Mouse (Mus musculus): Measurements from ENCODE around the gene Phf19. TPM values are rescaled to one million over a fixed set of nuclear protein-coding genes. Genes with fewer than 3 reads are reported as not detected.

Gene Phf19
- polyA plus RNA-seq (2014; fragmentation: Nextera tagmentation; extraction: Ambion mirVana): 0.28 and 0.32 TPM in 2 replicates

GRCm38 (mm10) chr2:34913218-34914068 lies at the start of gene Phf19:
TSS of gene Phf19 (minus strand) at chr2:34914026.
- Histone ChIP-seq H3K4me1 (ENCODE audit: control insufficient read depth, insufficient read depth, low read length) (peaks cover 6% of the 10 kb centered on the region), H3K36me3 (ENCODE audit: control insufficient read depth, insufficient read depth, low read length) (no peaks in the 10 kb centered on the region), H3K27ac (replicated peaks; ENCODE audit: low read depth, low read length) (no peak within 1 kb of the TSS), H3K27me3 (ENCODE audit: control insufficient read depth, insufficient read depth, low read length) (peaks cover 48% of the 10 kb centered on the region), H3K4me2 (ENCODE audit: low read depth, severe bottlenecking) (peak within 1 kb of the TSS; percentile 89), H3K9me3 (ENCODE audit: control insufficient read depth, low read length) (no peaks in the 10 kb centered on the region), H3K4me3 (ENCODE audit: low read depth, low read length) (peak within 1 kb of the TSS; percentile 46), H3K9ac (ENCODE audit: low read length) (peak within 1 kb of the TSS; percentile 34)
- under 1% methylated on average over 62 of the region's 64 CpGs for WGBS
- ATAC-seq (ENCODE audit: insufficient number of reproducible peaks, low FRiP score, low TSS enrichment, low read depth) (no peak), DNase-seq (ENCODE audit: low spot score) (no peak)

GRCm38 (mm10) chr2:34963371-34963956 lies 49.6 kb upstream of the Phf19 start:
- Histone ChIP-seq H3K36me3 (ENCODE audit: control insufficient read depth, insufficient read depth, low read length) (no peaks in the 10 kb centered on the region), H3K4me2 (ENCODE audit: low read depth, severe bottlenecking) (no peak overlapping the region), H3K4me3 (ENCODE audit: low read depth, low read length) (no peak overlapping the region), H3K9ac (ENCODE audit: low read length) (no peak overlapping the region), H3K27me3 (ENCODE audit: control insufficient read depth, insufficient read depth, low read length) (0 out of 2 replicates have a peak, but pooled peaks cover 2% of the 10 kb centered on the region), H3K9me3 (ENCODE audit: control insufficient read depth, low read length) (no peaks in the 10 kb centered on the region), H3K4me1 (ENCODE audit: control insufficient read depth, insufficient read depth, low read length) (0 out of 2 replicates have a peak, but pooled peaks cover 3% of the 10 kb centered on the region), H3K27ac (replicated peaks; ENCODE audit: low read depth, low read length) (no peak overlapping the region)
- ATAC-seq (ENCODE audit: insufficient number of reproducible peaks, low FRiP score, low TSS enrichment, low read depth) (no peak), DNase-seq (ENCODE audit: low spot score) (no peak)
- 80% methylated on average over 13 of the region's 13 CpGs for WGBS

GRCm38 (mm10) chr2:34962893-34963292 lies 49.1 kb upstream of the Phf19 start:
- Histone ChIP-seq H3K9me3 (ENCODE audit: control insufficient read depth, low read length) (no peaks in the 10 kb centered on the region), H3K9ac (ENCODE audit: low read length) (no peak overlapping the region), H3K4me3 (ENCODE audit: low read depth, low read length) (no peak overlapping the region), H3K27me3 (ENCODE audit: control insufficient read depth, insufficient read depth, low read length) (0 out of 2 replicates have a peak, but pooled peaks cover 2% of the 10 kb centered on the region), H3K4me1 (ENCODE audit: control insufficient read depth, insufficient read depth, low read length) (0 out of 2 replicates have a peak, but pooled peaks cover 3% of the 10 kb centered on the region), H3K27ac (replicated peaks; ENCODE audit: low read depth, low read length) (no peak overlapping the region), H3K36me3 (ENCODE audit: control insufficient read depth, insufficient read depth, low read length) (no peaks in the 10 kb centered on the region), H3K4me2 (ENCODE audit: low read depth, severe bottlenecking) (no peak overlapping the region)
- ATAC-seq (ENCODE audit: insufficient number of reproducible peaks, low FRiP score, low TSS enrichment, low read depth) (no peak), DNase-seq (ENCODE audit: low spot score) (no peak)
- WGBS: 87% methylated on average over 9 of the region's 9 CpGs

GRCm38 (mm10) chr2:34962211-34962610 lies 48.4 kb upstream of the Phf19 start:
- no peaks in the 10 kb centered on the region for H3K9me3 ChIP-seq (ENCODE audit: control insufficient read depth, low read length)
- no peak for ATAC-seq (ENCODE audit: insufficient number of reproducible peaks, low FRiP score, low TSS enrichment, low read depth)
- no peak overlapping the region for H3K9ac ChIP-seq (ENCODE audit: low read length)
- H3K4me3 ChIP-seq (ENCODE audit: low read depth, low read length): no peak overlapping the region
- no peaks in the 10 kb centered on the region for H3K36me3 ChIP-seq (ENCODE audit: control insufficient read depth, insufficient read depth, low read length)
- H3K27ac ChIP-seq (replicated peaks; ENCODE audit: low read depth, low read length): no peak overlapping the region
- 0 out of 2 replicates have a peak, but pooled peaks cover 2% of the 10 kb centered on the region for H3K27me3 ChIP-seq (ENCODE audit: control insufficient read depth, insufficient read depth, low read length)
- DNase-seq (ENCODE audit: low spot score): no peak
- 89% methylated on average over 2 of the region's 2 CpGs for WGBS
- no peak overlapping the region for H3K4me2 ChIP-seq (ENCODE audit: low read depth, severe bottlenecking)
- H3K4me1 ChIP-seq (ENCODE audit: control insufficient read depth, insufficient read depth, low read length): 0 out of 2 replicates have a peak, but pooled peaks cover 3% of the 10 kb centered on the region

- Histone ChIP-seq H3K27me3 (ENCODE audit: control insufficient read depth, insufficient read depth, low read length) (0 out of 2 replicates have a peak, but pooled peaks cover 2% of the 10 kb centered on the region), H3K4me3 (ENCODE audit: low read depth, low read length) (no peak within 1 kb of the TSS), H3K4me1 (ENCODE audit: control insufficient read depth, insufficient read depth, low read length) (0 out of 2 replicates have a peak, but pooled peaks cover 3% of the 10 kb centered on the region), H3K9ac (ENCODE audit: low read length) (0 out of 2 replicates have a peak within 1 kb of the TSS, but pooled peaks have one; percentile 3), H3K4me2 (ENCODE audit: low read depth, severe bottlenecking) (peak within 1 kb of the TSS; percentile 34; the same call in 1 of the 2 replicates), H3K36me3 (ENCODE audit: control insufficient read depth, insufficient read depth, low read length) (no peaks in the 10 kb centered on the region), H3K27ac (replicated peaks; ENCODE audit: low read depth, low read length) (no peak within 1 kb of the TSS), H3K9me3 (ENCODE audit: control insufficient read depth, low read length) (no peaks in the 10 kb centered on the region)
- 18% methylated on average over 20 of the region's 20 CpGs for WGBS
- ATAC-seq (ENCODE audit: insufficient number of reproducible peaks, low FRiP score, low TSS enrichment, low read depth) (0 out of 2 replicates have a peak, but pooled peaks have one; percentile 31), DNase-seq (ENCODE audit: low spot score) (peak; percentile 40)
Measured at GRCm38 (mm10) chr2:34961481-34962036, 47.7 kb upstream of the Phf19 start, which contains the start of gene Traf1. TSS of gene Traf1 (minus strand) at chr2:34961772.

GRCm38 (mm10) chr2:34960966-34961365 lies 47.1 kb upstream of the Phf19 start:
- Histone ChIP-seq H3K4me1 (ENCODE audit: control insufficient read depth, insufficient read depth, low read length) (0 out of 2 replicates have a peak, but pooled peaks cover 3% of the 10 kb centered on the region), H3K9ac (ENCODE audit: low read length) (no peak overlapping the region), H3K4me2 (ENCODE audit: low read depth, severe bottlenecking) (peak overlapping the region; percentile 34; the same call in 1 of the 2 replicates), H3K4me3 (ENCODE audit: low read depth, low read length) (no peak overlapping the region), H3K27ac (replicated peaks; ENCODE audit: low read depth, low read length) (no peak overlapping the region), H3K36me3 (ENCODE audit: control insufficient read depth, insufficient read depth, low read length) (no peaks in the 10 kb centered on the region), H3K27me3 (ENCODE audit: control insufficient read depth, insufficient read depth, low read length) (0 out of 2 replicates have a peak, but pooled peaks cover 2% of the 10 kb centered on the region), H3K9me3 (ENCODE audit: control insufficient read depth, low read length) (no peaks in the 10 kb centered on the region)
- ATAC-seq (ENCODE audit: insufficient number of reproducible peaks, low FRiP score, low TSS enrichment, low read depth) (no peak), DNase-seq (ENCODE audit: low spot score) (no peak)
- WGBS: 67% methylated on average over 6 of the region's 6 CpGs

GRCm38 (mm10) chr2:34960466-34960865 lies 46.6 kb upstream of the Phf19 start:
- Histone ChIP-seq H3K27me3 (ENCODE audit: control insufficient read depth, insufficient read depth, low read length) (0 out of 2 replicates have a peak, but pooled peaks cover 2% of the 10 kb centered on the region), H3K27ac (replicated peaks; ENCODE audit: low read depth, low read length) (no peak overlapping the region), H3K4me2 (ENCODE audit: low read depth, severe bottlenecking) (no peak overlapping the region), H3K36me3 (ENCODE audit: control insufficient read depth, insufficient read depth, low read length) (no peaks in the 10 kb centered on the region), H3K4me3 (ENCODE audit: low read depth, low read length) (no peak overlapping the region), H3K4me1 (ENCODE audit: control insufficient read depth, insufficient read depth, low read length) (0 out of 2 replicates have a peak, but pooled peaks cover under 1% of the 10 kb centered on the region), H3K9ac (ENCODE audit: low read length) (no peak overlapping the region), H3K9me3 (ENCODE audit: control insufficient read depth, low read length) (no peaks in the 10 kb centered on the region)
- DNase-seq (ENCODE audit: low spot score): no peak
- ATAC-seq (ENCODE audit: insufficient number of reproducible peaks, low FRiP score, low TSS enrichment, low read depth): no peak
- 77% methylated on average over 4 of the region's 5 CpGs for WGBS

- H3K9me3 ChIP-seq (ENCODE audit: control insufficient read depth, low read length): no peaks in the 10 kb centered on the region
- no peaks in the 10 kb centered on the region for H3K4me1 ChIP-seq (ENCODE audit: control insufficient read depth, insufficient read depth, low read length)
- no peak for ATAC-seq (ENCODE audit: insufficient number of reproducible peaks, low FRiP score, low TSS enrichment, low read depth)
- 88% methylated on average over 7 of the region's 7 CpGs for WGBS
- H3K27me3 ChIP-seq (ENCODE audit: control insufficient read depth, insufficient read depth, low read length): 0 out of 2 replicates have a peak, but pooled peaks cover 2% of the 10 kb centered on the region
- no peak for DNase-seq (ENCODE audit: low spot score)
- H3K4me3 ChIP-seq (ENCODE audit: low read depth, low read length): no peak overlapping the region
- H3K36me3 ChIP-seq (ENCODE audit: control insufficient read depth, insufficient read depth, low read length): no peaks in the 10 kb centered on the region
- no peak overlapping the region for H3K9ac ChIP-seq (ENCODE audit: low read length)
- H3K4me2 ChIP-seq (ENCODE audit: low read depth, severe bottlenecking): no peak overlapping the region
- no peak overlapping the region for H3K27ac ChIP-seq (replicated peaks; ENCODE audit: low read depth, low read length)
Measured at GRCm38 (mm10) chr2:34958582-34958981, 44.8 kb upstream of the Phf19 start.
